Mouse (Mus musculus): ENCODE measurements around the gene Swap70.

Gene Swap70

GRCm38 (mm10) chr7:110237837-110238451 is 16.4 kb downstream of the Swap70 start:
- DNase-seq (ENCODE audit: low read depth, low spot score), result no peak

- DNase-seq (ENCODE audit: low read depth, low spot score), result no peak
Measured at GRCm38 (mm10) chr7:110239590-110239989, 18.1 kb downstream of the Swap70 start.

DNA sequence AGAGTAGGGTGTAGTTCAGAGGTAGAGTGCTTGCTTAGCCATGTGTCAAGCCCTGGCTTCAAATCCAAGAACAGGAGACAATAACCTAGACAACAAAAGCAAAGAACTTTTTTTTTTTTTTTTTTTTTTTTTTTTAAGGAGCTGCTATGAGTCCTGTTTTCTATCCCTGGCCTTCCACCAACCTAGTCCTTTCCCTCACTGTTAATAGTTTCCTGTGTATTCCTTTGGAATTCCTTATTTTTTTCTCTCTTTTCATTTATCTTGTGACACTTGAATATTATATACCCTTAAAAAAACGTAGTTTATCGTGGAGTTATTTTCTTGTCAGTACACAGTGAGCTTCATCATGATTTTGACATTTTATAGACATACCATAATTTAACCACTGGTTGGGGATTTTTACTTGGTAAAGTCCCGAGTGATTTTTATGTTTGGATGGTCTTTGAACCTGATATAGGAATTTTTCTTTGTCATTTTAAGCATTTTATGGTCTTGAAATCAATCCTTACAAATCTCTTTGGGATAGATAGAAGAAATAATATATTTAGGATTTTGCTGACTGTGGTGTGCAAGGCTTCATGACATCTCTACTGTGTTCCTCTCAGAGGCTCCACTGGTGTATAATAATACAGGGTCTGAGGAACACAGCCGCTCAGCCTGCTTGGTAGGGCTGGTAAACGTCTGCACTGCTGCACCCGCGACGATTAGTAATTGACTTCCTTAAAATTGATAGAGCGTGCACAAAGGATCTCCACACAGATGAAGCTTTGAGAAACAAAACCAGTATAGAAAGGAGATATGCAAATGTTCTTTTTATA is 20.2 kb downstream of the Swap70 start:
- no peak for DNase-seq (ENCODE audit: low read depth, low spot score)

GRCm38 (mm10) chr7:110242290-110242581 is 20.7 kb downstream of the Swap70 start:
- DNase-seq (ENCODE audit: low read depth, low spot score), result no peak

DNA sequence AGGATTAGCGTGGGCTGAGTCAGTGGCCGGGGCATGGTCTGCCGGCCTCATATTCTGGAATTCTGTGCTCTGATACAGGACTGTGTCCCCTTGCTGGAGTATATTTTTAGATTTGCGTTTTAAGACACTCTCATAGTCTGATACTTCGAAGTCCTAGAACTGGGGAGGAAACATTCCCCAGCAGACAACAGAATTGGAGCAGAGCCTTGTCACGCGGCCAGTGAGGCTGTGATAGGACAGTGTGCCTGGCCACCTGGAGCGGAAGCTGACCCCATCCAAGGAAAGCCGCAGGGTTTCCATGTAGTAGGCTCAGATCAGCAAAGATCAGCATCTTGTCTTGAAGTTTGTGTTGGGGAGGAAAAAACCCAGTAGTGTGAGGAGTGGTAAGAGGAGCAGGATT is 23.6 kb downstream of the Swap70 start:
- no peak for DNase-seq (ENCODE audit: low read depth, low spot score)

DNA sequence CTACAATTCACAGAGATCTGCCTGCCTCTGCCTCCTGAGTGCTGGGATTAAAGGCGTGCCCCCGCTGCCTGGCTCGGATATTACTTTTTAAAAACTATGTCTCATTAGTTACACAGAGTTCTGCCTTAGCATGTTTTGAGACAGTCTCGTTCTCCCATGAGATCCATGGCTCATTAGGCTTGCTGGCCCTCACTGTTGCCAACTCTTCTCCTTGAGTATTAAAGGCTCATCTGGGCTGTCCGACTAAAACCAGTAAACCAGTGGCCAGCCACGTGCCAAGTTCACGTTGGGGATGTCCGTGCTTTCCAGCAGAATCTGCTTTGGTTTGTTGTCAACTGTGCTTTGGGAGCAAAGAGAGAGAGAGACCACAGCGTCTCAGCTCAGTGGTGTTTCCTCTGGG is 25.0 kb downstream of the Swap70 start:
- no peak for DNase-seq (ENCODE audit: low read depth, low spot score)

DNA sequence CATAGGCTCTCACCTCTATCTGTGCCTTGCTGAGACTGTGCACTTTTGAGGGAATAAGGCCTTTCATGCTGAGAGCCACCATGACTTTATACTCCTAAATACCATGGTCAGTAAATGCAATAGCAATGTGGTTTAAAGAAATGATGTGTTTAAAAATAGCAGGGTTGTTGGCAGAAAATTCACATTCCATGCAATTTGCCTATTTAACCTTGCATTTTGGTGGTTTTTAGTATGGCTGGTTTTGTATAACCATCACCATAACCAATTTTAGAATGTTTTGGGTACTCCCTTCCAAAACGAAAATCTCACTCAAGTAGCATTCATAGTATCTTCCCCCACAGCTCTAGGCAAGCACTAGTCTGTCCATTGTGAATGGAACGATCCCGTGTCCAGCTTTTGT is 26.3 kb downstream of the Swap70 start:
- no peak for DNase-seq (ENCODE audit: low read depth, low spot score)

- DNase-seq (ENCODE audit: low read depth, low spot score), result no peak
Measured at GRCm38 (mm10) chr7:110248677-110249076, 27.2 kb downstream of the Swap70 start.

DNA sequence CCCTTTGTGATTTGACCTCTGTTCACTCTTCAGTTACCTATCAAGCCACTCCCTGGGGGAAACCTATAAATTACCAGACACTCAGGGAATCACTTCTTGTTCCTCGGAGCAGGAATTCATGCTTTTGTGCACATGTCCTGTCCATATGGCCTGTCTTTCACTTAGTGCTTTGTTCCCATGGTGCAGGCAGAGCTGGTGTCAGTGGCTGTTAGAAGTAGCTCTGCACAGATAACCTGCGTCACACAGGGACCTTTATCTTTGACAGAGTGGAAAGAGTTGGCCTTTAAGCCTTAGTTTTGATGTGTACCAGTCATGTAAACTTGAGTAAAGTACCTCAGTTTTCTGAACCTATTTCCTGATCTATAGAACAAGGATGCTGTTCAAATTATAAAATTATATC is 32.4 kb downstream of the Swap70 start:
- DNase-seq (ENCODE audit: low read depth, low spot score), result no peak

GRCm38 (mm10) chr7:110254395-110254794 is 32.9 kb downstream of the Swap70 start:
- DNase-seq (ENCODE audit: low read depth, low spot score), result no peak

DNA sequence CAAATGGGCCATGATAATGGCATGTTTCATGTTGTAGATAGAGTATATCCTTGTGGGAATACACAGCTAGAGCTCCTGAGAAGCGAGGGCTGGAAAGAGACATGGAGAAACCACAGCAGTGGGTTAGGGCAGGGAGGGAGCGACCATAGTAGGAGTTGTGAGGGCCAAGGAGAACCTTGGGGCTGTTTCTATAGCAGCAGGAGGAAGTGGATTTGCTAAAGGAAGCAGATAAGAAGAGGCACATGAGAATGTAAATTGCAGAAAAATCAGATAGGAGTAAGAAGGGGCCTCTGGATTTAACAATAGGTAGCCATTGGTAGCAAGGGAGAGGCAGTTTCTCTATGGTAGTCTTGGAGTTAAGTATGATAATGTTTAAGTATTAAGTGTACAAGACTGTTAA is 35.5 kb downstream of the Swap70 start:
- no peak for DNase-seq (ENCODE audit: low read depth, low spot score)

- no peak for DNase-seq (ENCODE audit: low read depth, low spot score)
Measured at GRCm38 (mm10) chr7:110258196-110258950, 36.9 kb downstream of the Swap70 start.

GRCm38 (mm10) chr7:110259966-110260711 is 38.6 kb downstream of the Swap70 start:
- DNase-seq (ENCODE audit: low read depth, low spot score), result no peak

DNA sequence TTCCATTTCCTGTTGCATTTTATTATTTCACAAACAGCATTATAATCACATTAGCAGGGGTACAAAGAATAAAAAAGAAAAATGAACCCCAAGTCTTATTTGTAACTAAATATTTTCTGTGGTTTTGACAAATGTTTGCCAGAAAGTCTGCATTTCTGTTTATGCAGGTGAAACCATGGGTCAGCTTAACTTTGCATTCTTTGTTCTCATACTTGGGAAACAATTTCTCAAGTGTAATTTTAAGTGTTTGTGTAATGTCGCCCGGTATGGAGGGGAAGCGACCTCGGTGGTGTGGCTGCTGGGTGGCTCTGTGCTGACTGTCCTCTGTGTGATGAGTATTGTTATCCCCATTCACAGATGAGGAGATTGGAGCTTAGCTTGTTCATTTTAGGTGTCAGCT is 40.3 kb downstream of the Swap70 start:
- DNase-seq (ENCODE audit: low read depth, low spot score), result no peak

- no peak for DNase-seq (ENCODE audit: low read depth, low spot score)
Measured at GRCm38 (mm10) chr7:110262661-110263060, 41.1 kb downstream of the Swap70 start.

DNA sequence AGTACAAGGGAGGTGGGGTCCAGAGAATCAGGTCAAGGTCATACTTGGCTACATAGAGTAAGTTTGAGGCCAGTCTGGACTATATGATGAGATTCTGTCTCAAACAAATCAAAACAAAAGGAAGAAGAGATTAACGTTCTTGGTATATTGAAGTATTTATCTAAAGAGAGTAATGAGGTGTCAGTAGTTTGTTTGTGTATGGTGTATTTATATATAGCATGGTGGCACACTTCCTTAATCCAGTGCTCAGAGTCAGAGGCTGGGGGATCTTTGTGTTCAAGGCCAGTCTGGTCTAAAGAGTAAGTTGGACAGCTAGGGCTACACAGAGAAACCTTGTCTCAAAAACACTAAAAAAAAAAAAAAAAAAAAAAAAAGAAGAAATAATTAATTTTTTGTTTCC is 42.0 kb downstream of the Swap70 start:
- no peak for DNase-seq (ENCODE audit: low read depth, low spot score)

DNA sequence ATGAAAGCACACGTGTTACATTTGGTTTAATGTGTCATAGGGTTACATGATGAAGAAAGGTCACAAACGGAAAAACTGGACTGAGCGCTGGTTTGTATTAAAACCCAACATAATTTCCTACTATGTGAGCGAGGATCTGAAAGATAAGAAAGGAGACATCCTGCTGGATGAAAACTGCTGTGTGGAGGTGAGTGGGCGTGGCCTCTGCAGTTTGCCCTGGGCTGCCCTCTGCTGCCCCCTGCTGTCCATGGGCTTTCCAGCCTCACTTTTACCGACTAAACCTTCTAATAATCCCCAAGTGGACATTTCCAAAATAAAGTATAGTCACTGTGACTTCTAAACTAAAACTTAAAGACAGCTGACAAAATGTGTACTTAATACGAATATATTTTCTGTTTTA is 44.3 kb downstream of the Swap70 start:
- peak; percentile 61 for DNase-seq (ENCODE audit: low read depth, low spot score)

DNA sequence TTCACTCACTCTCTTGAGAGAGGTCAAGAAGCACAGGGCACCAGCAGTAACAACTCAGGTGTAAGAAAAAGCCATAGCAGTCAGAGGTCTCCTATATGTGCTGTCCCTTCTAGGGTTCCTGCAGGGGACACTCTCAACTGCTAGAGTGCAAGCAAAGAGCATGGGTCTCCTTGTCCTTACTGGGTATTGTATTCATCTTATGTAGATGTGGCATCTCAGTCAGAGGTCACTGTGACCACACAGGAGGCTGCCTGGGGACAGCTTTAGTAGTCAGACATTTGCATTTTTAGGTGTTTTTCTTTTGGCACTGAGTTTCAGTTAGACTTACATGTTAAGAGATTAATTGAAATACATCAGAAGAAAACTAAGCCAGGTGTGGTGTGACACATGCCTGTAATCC is 45.5 kb downstream of the Swap70 start:
- DNase-seq (ENCODE audit: low read depth, low spot score), result no peak

GRCm38 (mm10) chr7:110267994-110268393 is 46.5 kb downstream of the Swap70 start:
- DNase-seq (ENCODE audit: low read depth, low spot score), result no peak

- DNase-seq (ENCODE audit: low read depth, low spot score), result no peak
Measured at GRCm38 (mm10) chr7:110268511-110268910, 47.0 kb downstream of the Swap70 start.

DNA sequence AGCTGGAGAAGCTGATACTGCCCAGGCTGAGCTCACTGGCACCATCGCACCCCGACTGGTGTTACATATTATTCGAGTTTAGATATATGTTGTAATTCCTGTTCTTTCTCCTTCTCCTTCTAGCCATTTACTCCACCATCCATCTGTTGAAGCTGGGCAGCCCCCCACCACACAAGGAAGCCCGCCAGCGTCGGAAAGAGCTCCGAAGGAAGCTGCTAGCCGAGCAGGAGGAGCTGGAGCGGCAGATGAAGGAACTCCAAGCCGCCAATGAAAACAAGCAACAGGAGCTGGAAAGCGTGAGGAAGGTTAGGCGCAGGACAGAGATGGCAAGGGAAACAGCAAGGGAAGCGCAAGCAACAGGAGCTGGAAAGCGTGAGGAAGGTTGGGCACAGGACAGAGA is 48.3 kb downstream of the Swap70 start:
- DNase-seq (ENCODE audit: low read depth, low spot score), result no peak

DNA sequence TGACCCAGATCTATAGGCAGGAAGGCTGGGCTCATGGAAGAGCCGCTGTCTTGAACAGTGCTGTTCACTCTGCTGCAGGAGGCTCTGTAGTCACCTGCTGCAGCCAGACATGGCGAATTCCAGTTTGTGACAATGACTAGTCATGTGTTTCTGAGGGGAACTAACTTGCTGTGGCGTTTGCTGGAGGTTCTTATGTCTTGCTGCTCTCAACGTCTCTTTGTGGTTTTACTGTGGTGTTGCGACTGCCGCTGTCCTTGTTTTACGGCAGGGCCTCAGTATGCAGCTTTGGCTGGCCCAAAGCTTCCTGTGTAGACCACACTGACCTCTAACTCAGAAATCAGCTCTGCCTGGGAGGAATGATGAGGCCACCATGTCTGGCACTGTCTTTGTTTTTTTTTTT is 48.9 kb downstream of the Swap70 start:
- DNase-seq (ENCODE audit: low read depth, low spot score), result no peak
